Mouse (Mus musculus) kidney, postnatal 0 days (tissue): ENCODE measurements around the gene Nfya. TPM values are rescaled to one million over a fixed set of nuclear protein-coding genes. Genes with fewer than 3 reads are reported as not detected.

Experiments
- ATAC-seq: fragments of 200-750 bp; cut with Nextera tagmentation; replicated peaks from 2 replicates; pipeline ENCODE4 v1.8.0; 2017; ENCODE audit warnings: low read depth, moderate number of reproducible peaks, moderate TSS enrichment, moderate library complexity; ENCODE audit not compliant: low FRiP score
- DNase-seq: peaks from one replicate; pipeline ENCODE4 v3.0.0-alpha.2; 2016; ENCODE audit warnings: low spot score
- H3K27ac ChIP-seq: fragments of 300-500 bp; sonication (generic); 2 replicates; pipeline ENCODE4 v1.5.1; 2014; ENCODE audit warnings: mild to moderate bottlenecking
- H3K27me3 ChIP-seq: fragments of 300-500 bp; sonication (generic); 2 replicates; pipeline ENCODE4 v1.6.1; 2014; ENCODE audit warnings: low read length, mixed read lengths; ENCODE audit not compliant: insufficient read depth
- H3K36me3 ChIP-seq: fragments of 300-500 bp; sonication (generic); 2 replicates; pipeline ENCODE4 v1.6.1; 2014; ENCODE audit warnings: low read length, mixed read lengths; ENCODE audit not compliant: insufficient read depth
- H3K4me1 ChIP-seq: fragments of 300-500 bp; sonication (generic); replicated peaks from 2 replicates; pipeline ENCODE4 v1.6.1; 2014; ENCODE audit warnings: antibody characterized with exemption, low read length, mixed read lengths; ENCODE audit not compliant: insufficient read depth
- H3K4me2 ChIP-seq: fragments of 300-500 bp; sonication (generic); 2 replicates; pipeline ENCODE4 v1.6.1; 2014; ENCODE audit warnings: mild to moderate bottlenecking, low read length, moderate library complexity, mixed read lengths
- H3K4me3 ChIP-seq: fragments of 300-500 bp; sonication (generic); replicated peaks from 2 replicates; pipeline ENCODE4 v1.5.1; 2014; ENCODE audit warnings: low read depth, low read length
- H3K9ac ChIP-seq: fragments of 300-500 bp; sonication (generic); 2 replicates; pipeline ENCODE4 v1.6.1; 2014; ENCODE audit warnings: low read depth, low read length
- H3K9me3 ChIP-seq: fragments of 300-500 bp; sonication (generic); replicated peaks from 2 replicates; pipeline ENCODE4 v1.6.1; 2016; ENCODE audit warnings: low read length, inconsistent platforms, mixed read lengths
- CTCF ChIP-seq: IDR thresholded peaks from 2 replicates; pipeline ENCODE4 v1.5.1; 2016; ENCODE audit warnings: antibody characterized with exemption, low read depth, mild to moderate bottlenecking, moderate library complexity
- WGBS: fragments of 180-500 bp; shearing (Covaris S2); extraction: QIAGEN DNeasy Blood & Tissue Kit; methylation state at CpG from one replicate; pipeline ENCODE4 v1.1.7; 2014; 5-methylcytosine and 5-hydroxymethylcytosine counted together
- polyA plus RNA-seq: library from polyadenylated mRNA; unstranded; fragments of >200 nt; fragmentation: Nextera tagmentation; extraction: Ambion mirVana; gene quantifications from 2 replicates; pipeline ENCODE4 v1.2.1, GENCODE M21; 2015

Gene Nfya
- polyA plus RNA-seq: 8.0 and 8.1 TPM in 2 replicates

DNA sequence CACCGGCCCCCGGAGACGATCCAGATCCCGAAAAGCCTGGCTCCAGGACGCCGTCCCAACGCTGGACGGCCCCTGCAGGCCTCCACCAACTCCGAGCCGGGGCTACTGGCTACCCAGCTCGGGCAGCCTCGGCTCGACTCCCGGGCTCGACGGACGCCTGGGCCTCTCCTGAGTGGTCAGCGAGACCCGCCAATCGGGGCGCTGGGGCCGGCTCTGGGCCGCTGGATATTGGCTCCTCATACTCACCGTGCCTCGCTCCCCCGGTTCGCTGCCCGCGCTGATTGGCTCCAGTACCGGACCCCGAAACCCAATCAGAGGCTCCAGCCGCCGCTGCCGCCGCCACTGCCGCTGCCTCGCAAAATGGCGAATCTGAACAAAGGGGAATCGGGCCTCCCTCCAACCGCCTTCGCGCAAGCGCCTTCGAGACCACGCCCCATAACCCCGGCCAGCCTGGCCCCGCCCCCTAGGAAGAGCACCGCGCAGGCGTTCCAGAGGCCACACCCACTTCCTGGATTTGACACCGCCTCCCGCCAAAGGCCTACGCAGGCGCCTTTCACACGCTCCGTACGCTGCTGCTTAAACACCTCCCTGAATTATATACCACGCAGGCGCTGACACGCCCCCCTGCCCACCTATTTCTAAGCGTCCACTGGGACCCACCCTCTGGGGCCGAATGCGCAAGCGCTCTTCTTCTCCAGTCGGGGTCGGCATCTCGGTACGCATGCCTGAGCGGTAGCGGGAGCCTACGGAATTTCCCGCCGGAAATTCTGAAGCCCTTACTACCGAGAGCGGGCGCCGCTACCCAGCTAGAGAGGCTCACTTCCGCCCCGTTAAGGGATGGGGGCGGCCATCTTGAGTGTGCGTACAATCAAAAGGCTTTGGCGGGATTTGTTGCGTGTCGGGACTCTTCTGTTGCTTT, at the start of gene Nfya, which contains the start of gene Oard1:
Nfya (minus strand) TSS at position 527 of the 919 bp plus-strand sequence.
Oard1 (plus strand) TSS at position 635 of the 919 bp plus-strand sequence.
- peak; percentile 96 for ATAC-seq
- under 1% methylated on average over 78 of the region's 84 CpGs for WGBS

DNA sequence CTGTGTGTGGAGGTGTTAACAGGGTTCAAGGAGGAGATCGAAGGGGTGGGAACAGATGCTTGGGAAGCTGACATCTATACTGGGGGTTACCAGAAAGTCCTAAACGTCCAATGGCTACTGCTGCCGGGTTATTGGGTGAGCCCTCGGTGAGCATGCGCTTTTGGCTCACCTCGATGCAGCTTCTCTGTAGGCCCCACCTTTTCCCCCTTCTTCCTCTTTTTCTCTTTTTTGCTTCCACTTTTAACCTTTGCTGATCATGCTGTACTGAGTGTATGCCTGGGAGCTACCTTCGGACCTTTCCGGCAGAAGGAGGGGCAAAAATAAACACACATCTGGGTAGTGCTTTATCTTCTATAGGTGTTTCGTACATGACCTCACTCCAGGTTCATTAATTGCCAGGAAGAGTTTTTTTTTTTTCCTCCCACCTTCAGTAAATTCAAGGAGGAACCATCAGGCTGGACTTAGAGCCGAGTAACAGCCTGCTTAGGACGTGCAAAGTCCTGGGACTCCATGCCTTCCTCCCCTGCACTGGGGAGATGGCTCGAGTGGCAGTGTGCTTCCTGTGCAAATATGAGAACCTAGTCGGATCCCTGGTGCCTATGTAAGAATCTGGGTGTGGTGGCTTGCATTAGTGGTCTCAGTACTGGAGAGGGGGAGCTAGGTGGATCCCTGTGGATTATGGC, 48.4 kb upstream of the Nfya start:
- ATAC-seq: no peak

More for the DNA sequence above, at the start of gene Nfya, which contains the start of gene Oard1:
- Histone ChIP-seq H3K27me3 (no peaks in the 10 kb centered on the region), H3K27ac (peak within 1 kb of the TSS; percentile 98), H3K9ac (peak within 1 kb of the TSS; percentile 85), H3K36me3 (peaks cover 15% of the 10 kb centered on the region; the same call in 1 of the 2 replicates), H3K4me1 (peaks cover 12% of the 10 kb centered on the region), H3K4me3 (peak within 1 kb of the TSS; percentile 68), H3K4me2 (peak within 1 kb of the TSS; percentile 76), H3K9me3 (no peaks in the 10 kb centered on the region)
- TF ChIP-seq CTCF: peak; percentile 21; the same call in 1 of the 2 replicates
- DNase-seq: peak; percentile 100

DNA sequence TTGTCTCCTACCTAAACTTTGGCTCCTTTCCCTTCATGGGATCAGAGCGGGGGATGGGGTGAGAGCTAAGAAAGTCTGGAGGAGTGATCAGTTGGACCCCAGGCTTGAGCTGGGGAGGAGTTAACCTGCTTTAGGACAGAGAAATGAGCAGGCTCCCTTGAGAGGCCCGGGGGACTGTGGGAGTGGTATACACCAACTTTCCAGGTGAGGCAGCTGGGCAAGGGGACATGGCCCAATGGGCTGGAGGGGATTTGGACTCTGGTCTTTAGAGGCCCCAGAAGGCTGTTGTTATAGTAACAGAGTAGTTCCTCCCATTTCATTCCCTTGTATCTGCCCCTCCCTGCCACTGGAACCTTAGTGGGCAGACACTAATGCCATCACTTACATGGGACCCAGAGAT, 46.2 kb upstream of the Nfya start:
- no peak for TF ChIP-seq CTCF

More for the DNA sequence above, 48.4 kb upstream of the Nfya start:
- Histone ChIP-seq H3K4me2 (no peak overlapping the region), H3K9ac (no peak overlapping the region), H3K27ac (no peak overlapping the region), H3K4me1 (no peaks in the 10 kb centered on the region), H3K27me3 (no peaks in the 10 kb centered on the region), H3K4me3 (no peak overlapping the region), H3K9me3 (no peaks in the 10 kb centered on the region), H3K36me3 (no peaks in the 10 kb centered on the region)
- no peak for TF ChIP-seq CTCF
- no peak for DNase-seq
- WGBS: 47% methylated on average over 13 of the region's 13 CpGs

DNA sequence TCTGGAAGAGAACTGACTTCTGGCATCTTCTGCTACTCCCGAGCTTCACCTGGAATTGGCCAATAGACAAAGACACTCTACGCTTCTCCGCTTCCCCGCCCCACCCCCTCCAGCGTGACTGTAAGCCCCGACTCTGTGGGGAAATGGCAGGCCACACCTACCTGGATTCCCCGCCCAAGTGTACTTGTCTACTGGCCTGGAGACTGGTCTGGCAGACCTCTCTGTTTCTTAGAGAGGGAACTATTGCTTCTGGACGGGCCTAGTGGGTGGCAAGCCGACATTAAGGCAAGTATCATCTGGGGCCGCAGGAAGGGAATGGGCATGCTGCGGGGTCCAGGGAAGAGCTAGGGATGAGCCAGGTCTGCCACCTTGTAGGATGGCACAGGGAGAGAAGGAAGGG, 45.0 kb upstream of the Nfya start, which contains the start of gene Unc5cl:
Unc5cl (plus strand) TSS at position 214 of the 400 bp plus-strand sequence.
- H3K9me3 ChIP-seq: no peaks in the 10 kb centered on the region
- no peaks in the 10 kb centered on the region for H3K27me3 ChIP-seq
- H3K36me3 ChIP-seq: no peaks in the 10 kb centered on the region
- no peak within 1 kb of the TSS for H3K4me3 ChIP-seq
- DNase-seq (no peak), ATAC-seq (no peak)
- no peak within 1 kb of the TSS for H3K27ac ChIP-seq
- TF ChIP-seq CTCF: no peak
- no peak within 1 kb of the TSS for H3K9ac ChIP-seq
- WGBS: 59% methylated on average over 11 of the region's 11 CpGs
- peaks cover 9% of the 10 kb centered on the region for H3K4me1 ChIP-seq
- no peak within 1 kb of the TSS for H3K4me2 ChIP-seq

More for the DNA sequence above, 46.2 kb upstream of the Nfya start:
- Histone ChIP-seq H3K36me3 (no peaks in the 10 kb centered on the region), H3K4me2 (no peak overlapping the region), H3K27ac (no peak overlapping the region), H3K9ac (no peak overlapping the region), H3K4me3 (no peak overlapping the region), H3K9me3 (no peaks in the 10 kb centered on the region), H3K27me3 (no peaks in the 10 kb centered on the region), H3K4me1 (peaks cover 9% of the 10 kb centered on the region)
- WGBS: 86% methylated on average over 2 of the region's 2 CpGs
- ATAC-seq (peak; percentile 71; the same call in 1 of the 2 replicates), DNase-seq (no peak)

DNA sequence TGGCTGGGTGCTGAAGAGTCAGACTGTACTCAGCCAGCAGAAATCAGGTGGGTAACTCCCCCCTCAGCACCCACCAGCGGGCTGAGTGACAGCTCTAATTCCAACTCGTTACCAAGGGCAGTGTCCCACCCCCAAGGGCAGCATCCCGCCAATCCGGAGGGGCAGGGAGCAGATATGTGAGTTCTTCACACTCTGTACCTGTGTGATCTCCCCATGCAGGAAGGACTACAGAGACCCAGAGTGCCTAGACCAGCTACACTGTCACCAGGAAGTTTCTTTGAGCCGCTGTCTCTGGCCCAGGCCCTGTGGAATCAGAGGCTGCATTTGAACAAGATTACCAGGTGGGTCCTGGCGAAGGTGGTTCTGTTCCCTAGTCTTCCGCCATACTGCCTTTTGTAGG, 44.5 kb upstream of the Nfya start:
- Histone ChIP-seq H3K27me3 (no peaks in the 10 kb centered on the region), H3K27ac (no peak overlapping the region), H3K4me2 (no peak overlapping the region), H3K9ac (no peak overlapping the region), H3K4me3 (no peak overlapping the region), H3K9me3 (no peaks in the 10 kb centered on the region), H3K36me3 (no peaks in the 10 kb centered on the region), H3K4me1 (peaks cover 9% of the 10 kb centered on the region)
- ATAC-seq: no peak
- DNase-seq: no peak
- no peak for TF ChIP-seq CTCF
- WGBS: 67% methylated on average over 7 of the region's 7 CpGs

DNA sequence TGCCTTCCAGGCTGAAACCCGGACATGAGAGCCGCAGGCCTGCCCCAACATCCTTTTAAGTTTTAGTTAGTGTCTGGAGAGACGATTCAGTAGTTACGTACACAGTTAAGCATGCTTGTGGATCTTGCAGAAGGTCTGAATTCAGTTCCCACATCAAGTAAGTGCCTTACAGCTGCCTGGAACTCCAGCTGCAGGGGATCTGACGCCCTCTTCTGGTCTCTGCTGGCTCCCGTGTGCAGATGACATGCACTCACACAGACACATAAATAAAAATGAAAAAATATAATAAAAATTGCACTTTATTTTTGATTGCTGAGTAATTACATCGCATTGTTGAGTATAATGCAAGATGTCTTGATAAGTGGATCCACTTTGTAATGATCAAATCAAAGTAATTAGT, 43.8 kb upstream of the Nfya start:
- no peak for ATAC-seq
- H3K4me2 ChIP-seq: no peak overlapping the region
- H3K9ac ChIP-seq: no peak overlapping the region
- no peak overlapping the region for H3K27ac ChIP-seq
- no peaks in the 10 kb centered on the region for H3K36me3 ChIP-seq
- peak; percentile 46 for TF ChIP-seq CTCF
- no peaks in the 10 kb centered on the region for H3K9me3 ChIP-seq
- H3K27me3 ChIP-seq: no peaks in the 10 kb centered on the region
- no peak overlapping the region for H3K4me3 ChIP-seq
- WGBS: 78% methylated on average over 7 of the region's 7 CpGs
- peaks cover 9% of the 10 kb centered on the region for H3K4me1 ChIP-seq
- no peak for DNase-seq
